Mouse (Mus musculus) liver, embryonic 11.5 days (tissue): ENCODE results near the gene Rtn4rl2. TPM values are rescaled to one million over a fixed set of nuclear protein-coding genes. Genes with fewer than 3 reads are reported as not detected.
A peak's percentile ranks its signal among the peaks of the same experiment; 100 is the strongest.

Experiments
- ATAC-seq: fragments of 200-750 bp; cut with Nextera tagmentation; replicated peaks from 2 replicates; pipeline ENCODE4 v1.8.0; 2017; ENCODE audit warnings: moderate number of reproducible peaks, mild to moderate bottlenecking, moderate TSS enrichment, moderate library complexity; ENCODE audit not compliant: low FRiP score
- DNase-seq: peaks from one replicate; pipeline ENCODE4 v3.0.0-alpha.2; 2017; ENCODE audit warnings: low spot score
- H3K27ac ChIP-seq: fragments of 300-500 bp; sonication (generic); 2 replicates; pipeline ENCODE4 v1.5.1; 2014; ENCODE audit warnings: mild to moderate bottlenecking, low read depth, low read length, control low read depth
- H3K27me3 ChIP-seq: fragments of 300-500 bp; sonication (generic); replicated peaks from 2 replicates; pipeline ENCODE4 v1.6.1; 2014; ENCODE audit warnings: low read length, mixed read lengths; ENCODE audit not compliant: control insufficient read depth, insufficient read depth
- H3K36me3 ChIP-seq: fragments of 300-500 bp; sonication (generic); 2 replicates; pipeline ENCODE4 v1.6.1; 2014; ENCODE audit warnings: mild to moderate bottlenecking, low read length, moderate library complexity, mixed read lengths; ENCODE audit not compliant: control insufficient read depth, insufficient read depth
- H3K4me1 ChIP-seq: fragments of 300-500 bp; sonication (generic); replicated peaks from 2 replicates; pipeline ENCODE4 v1.6.1; 2014; ENCODE audit warnings: low read length, mixed read lengths; ENCODE audit not compliant: control insufficient read depth, insufficient read depth
- H3K4me2 ChIP-seq: fragments of 300-500 bp; sonication (generic); 2 replicates; pipeline ENCODE4 v1.6.1; 2014; ENCODE audit warnings: mild to moderate bottlenecking, control low read depth, moderate library complexity
- H3K4me3 ChIP-seq: fragments of 300-500 bp; sonication (generic); 2 replicates; pipeline ENCODE4 v1.5.1; 2014; ENCODE audit warnings: low read depth, low read length, control low read depth
- H3K9ac ChIP-seq: fragments of 300-500 bp; sonication (generic); 2 replicates; pipeline ENCODE4 v1.6.1; 2014; ENCODE audit warnings: low read depth, low read length, control low read depth
- H3K9me3 ChIP-seq: fragments of 300-500 bp; sonication (generic); 2 replicates; pipeline ENCODE4 v1.6.1; 2016; ENCODE audit warnings: low read length, inconsistent platforms, mixed read lengths; ENCODE audit not compliant: control insufficient read depth
- WGBS: fragments of 180-500 bp; shearing (Covaris S2); extraction: QIAGEN DNeasy Blood & Tissue Kit; methylation state at CpG from one replicate; pipeline ENCODE4 v1.1.7; 2014; 5-methylcytosine and 5-hydroxymethylcytosine counted together
- polyA plus RNA-seq: library from polyadenylated mRNA; unstranded; fragments of >200 nt; fragmentation: Nextera tagmentation; extraction: Ambion mirVana; gene quantifications from 2 replicates; pipeline ENCODE4 v1.2.1, GENCODE M21; 2014

Rtn4rl2 gene
- polyA plus RNA-seq, 1 experiment from 2014 or later, result 0.66 TPM

GRCm38 (mm10) chr2:84843654-84844053, 42.9 kb downstream of the Rtn4rl2 start:
- DNase-seq (no peak), ATAC-seq (peak; percentile 25; the same call in 1 of the 2 replicates)
- Histone ChIP-seq H3K9me3 (no peaks in the 10 kb centered on the region), H3K4me1 (peaks cover 35% of the 10 kb centered on the region), H3K36me3 (peaks cover 19% of the 10 kb centered on the region; the same call in 1 of the 2 replicates), H3K4me2 (peak overlapping the region; percentile 89), H3K27me3 (no peaks in the 10 kb centered on the region), H3K27ac (peak overlapping the region; percentile 21), H3K4me3 (peak overlapping the region; percentile 67), H3K9ac (0 out of 2 replicates have a peak overlapping the region, but pooled peaks have one; percentile 27)
- 53% methylated on average over 6 of the region's 6 CpGs for WGBS

GRCm38 (mm10) chr2:84841905-84842304, 44.6 kb downstream of the Rtn4rl2 start:
- Histone ChIP-seq H3K4me2 (peak overlapping the region; percentile 89), H3K4me3 (peak overlapping the region; percentile 67), H3K36me3 (peaks cover 14% of the 10 kb centered on the region; the same call in 1 of the 2 replicates), H3K27me3 (no peaks in the 10 kb centered on the region), H3K9ac (peak overlapping the region; percentile 81), H3K4me1 (peaks cover 42% of the 10 kb centered on the region), H3K9me3 (no peaks in the 10 kb centered on the region), H3K27ac (peak overlapping the region; percentile 95)
- DNase-seq (peak; percentile 55), ATAC-seq (peak; percentile 91)

GRCm38 (mm10) chr2:84840748-84841563, 45.6 kb downstream of the Rtn4rl2 start:
- 3% methylated on average over 17 of the region's 17 CpGs for WGBS
- peaks cover 42% of the 10 kb centered on the region for H3K4me1 ChIP-seq
- peak overlapping the region; percentile 81 for H3K9ac ChIP-seq
- peak overlapping the region; percentile 95 for H3K27ac ChIP-seq
- ATAC-seq (peak; percentile 2; the same call in 1 of the 2 replicates), DNase-seq (no peak)
- peak overlapping the region; percentile 89 for H3K4me2 ChIP-seq
- H3K27me3 ChIP-seq, result no peaks in the 10 kb centered on the region
- peaks cover 14% of the 10 kb centered on the region; the same call in 1 of the 2 replicates for H3K36me3 ChIP-seq
- no peaks in the 10 kb centered on the region for H3K9me3 ChIP-seq
- peak overlapping the region; percentile 67 for H3K4me3 ChIP-seq

- peak overlapping the region; percentile 89 for H3K4me2 ChIP-seq
- H3K27me3 ChIP-seq, result no peaks in the 10 kb centered on the region
- peaks cover 7% of the 10 kb centered on the region; the same call in 1 of the 2 replicates for H3K36me3 ChIP-seq
- DNase-seq (peak; percentile 85), ATAC-seq (peak; percentile 56)
- peak overlapping the region; percentile 67 for H3K4me3 ChIP-seq
- peaks cover 42% of the 10 kb centered on the region for H3K4me1 ChIP-seq
- peak overlapping the region; percentile 95 for H3K27ac ChIP-seq
- H3K9me3 ChIP-seq, result no peaks in the 10 kb centered on the region
- H3K9ac ChIP-seq, result peak overlapping the region; percentile 81
- under 1% methylated on average over 54 of the region's 54 CpGs for WGBS
These were observed 46.3 kb downstream of the Rtn4rl2 start for GRCm38 (mm10) chr2:84840016-84840747.

GRCm38 (mm10) chr2:84838993-84839980, 47.2 kb downstream of the Rtn4rl2 start:
- Histone ChIP-seq H3K4me2 (peak overlapping the region; percentile 89), H3K36me3 (no peaks in the 10 kb centered on the region; the same call in 1 of the 2 replicates), H3K4me3 (peak overlapping the region; percentile 67), H3K27me3 (no peaks in the 10 kb centered on the region), H3K9ac (peak overlapping the region; percentile 81), H3K9me3 (no peaks in the 10 kb centered on the region), H3K4me1 (peaks cover 36% of the 10 kb centered on the region), H3K27ac (peak overlapping the region; percentile 95)
- peak; percentile 66 for DNase-seq
- under 1% methylated on average over 47 of the region's 47 CpGs for WGBS
- peak; percentile 57 for ATAC-seq

- H3K27me3 ChIP-seq, result no peaks in the 10 kb centered on the region
- peak within 1 kb of the TSS; percentile 81 for H3K9ac ChIP-seq
- peak within 1 kb of the TSS; percentile 67 for H3K4me3 ChIP-seq
- no peaks in the 10 kb centered on the region for H3K36me3 ChIP-seq
- ATAC-seq, result no peak
- no peaks in the 10 kb centered on the region for H3K9me3 ChIP-seq
- no peak for DNase-seq
- peaks cover 29% of the 10 kb centered on the region for H3K4me1 ChIP-seq
- 21% methylated on average over 10 of the region's 10 CpGs for WGBS
- peak within 1 kb of the TSS; percentile 89 for H3K4me2 ChIP-seq
- H3K27ac ChIP-seq, result peak within 1 kb of the TSS; percentile 95
These were observed 47.9 kb downstream of the Rtn4rl2 start, which contains the start of gene Slc43a1 for GRCm38 (mm10) chr2:84838593-84838949. Slc43a1 (plus strand) TSS chr2:84838850.

- Histone ChIP-seq H3K27me3 (no peaks in the 10 kb centered on the region), H3K4me3 (peak overlapping the region; percentile 67), H3K4me1 (peaks cover 24% of the 10 kb centered on the region), H3K4me2 (peak overlapping the region; percentile 89), H3K27ac (no peak overlapping the region), H3K9me3 (no peaks in the 10 kb centered on the region), H3K36me3 (no peaks in the 10 kb centered on the region), H3K9ac (peak overlapping the region; percentile 4; the same call in 1 of the 2 replicates)
- WGBS, result 33% methylated on average over 9 of the region's 9 CpGs
- no peak for ATAC-seq
- no peak for DNase-seq
These were observed 48.5 kb downstream of the Rtn4rl2 start for GRCm38 (mm10) chr2:84837817-84838592.
